Mouse (Mus musculus): ENCODE data around the gene Tmem252.

DNA sequence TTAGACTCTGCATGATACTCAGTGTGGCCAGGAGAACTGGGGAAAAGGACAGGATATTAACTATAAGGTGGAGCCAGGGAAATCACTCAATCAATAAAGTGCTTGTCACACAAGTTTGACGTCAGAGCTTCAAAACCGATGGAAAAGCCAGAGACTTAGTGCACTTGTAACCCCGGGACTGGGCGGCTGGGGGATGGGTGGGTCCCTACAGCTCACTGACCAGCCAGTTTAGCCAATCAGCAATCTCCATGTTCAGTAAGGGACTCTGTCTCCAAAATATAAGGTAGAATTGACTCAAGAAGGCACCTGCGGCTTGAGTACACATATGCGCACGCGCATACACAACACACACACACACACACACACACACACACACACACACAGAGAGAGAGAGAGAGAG lies 25.8 kb upstream of the Tmem252 start:
- no peak for TF ChIP-seq POLR2A (IDR thresholded peaks at IDR 0.05; ENCODE audit: insufficient read depth, low read depth, low read length)
- no peak for TF ChIP-seq CTCF (IDR thresholded peaks at IDR 0.05)

Measured in heart, adult 2 months (tissue).